Comparison of ENCODE assay signal across 20 mouse cellular contexts in genomic region chr6:13305873-13306272, GRCm38 (mm10).
DNase-seq lines count a peak whose midpoint lies in the region; ATAC-seq and TF ChIP-seq lines count a peak whose summit lies in the region.
"Had no signal": no experiment of that assay in that cellular context is flagged by ENCODE, and none has a peak within 500 bp of the region (broad histone marks: within the 10 kb centered on the region; RNA-seq: fewer than 3 reads in every experiment).

No protein-coding gene starts in this region.

- H3K9me3 ChIP-seq in forebrain, embryonic 15.5 days, result no peaks in the 10 kb centered on the region
- H3K9me3 ChIP-seq in forebrain, embryonic 13.5 days (replicated peaks), result no peaks in the 10 kb centered on the region
- H3K9me3 ChIP-seq in hindbrain, postnatal 0 days (ENCODE audit: low read length), result no peaks in the 10 kb centered on the region
- H3K9me3 ChIP-seq in hindbrain, embryonic 11.5 days (ENCODE audit: control insufficient read depth, low read length), result no peaks in the 10 kb centered on the region
- H3K9me3 ChIP-seq in midbrain, postnatal 0 days (ENCODE audit: low read length), result no peaks in the 10 kb centered on the region
- H3K9me3 ChIP-seq: neural tube, embryonic 13.5 days had no signal

- TF ChIP-seq CTCF in hindbrain, postnatal 0 days (IDR thresholded peaks at IDR 0.05; ENCODE audit: low read depth), result no peak
- TF ChIP-seq CTCF in midbrain, postnatal 0 days (IDR thresholded peaks at IDR 0.05), result no peak

- H3K4me3 ChIP-seq in forebrain, embryonic 15.5 days, result no peak overlapping the region
- H3K4me3 ChIP-seq in forebrain, embryonic 13.5 days, result no peak overlapping the region
- no peak overlapping the region for H3K4me3 ChIP-seq in hindbrain, postnatal 0 days (ENCODE audit: low read length)
- H3K4me3 ChIP-seq in hindbrain, embryonic 11.5 days (ENCODE audit: low read depth, low read length), result no peak overlapping the region
- H3K4me3 ChIP-seq in midbrain, postnatal 0 days (ENCODE audit: low read depth, low read length), result no peak overlapping the region
- H3K4me3 ChIP-seq: gastrocnemius, adult 2 months; myocyte; neural tube, embryonic 13.5 days had no signal

- 59% methylated on average over 5 of the region's 5 CpGs for WGBS in forebrain, embryonic 15.5 days
- WGBS in forebrain, embryonic 13.5 days, result 64% methylated on average over 5 of the region's 5 CpGs
- 43% methylated on average over 5 of the region's 5 CpGs for WGBS in hindbrain, postnatal 0 days
- 90% methylated on average over 5 of the region's 5 CpGs for WGBS in hindbrain, embryonic 11.5 days
- 44% methylated on average over 5 of the region's 5 CpGs for WGBS in midbrain, postnatal 0 days

- no peaks in the 10 kb centered on the region for H3K4me1 ChIP-seq in forebrain, embryonic 15.5 days
- H3K4me1 ChIP-seq in forebrain, embryonic 13.5 days, result no peaks in the 10 kb centered on the region
- no peaks in the 10 kb centered on the region for H3K4me1 ChIP-seq in hindbrain, postnatal 0 days (ENCODE audit: insufficient read depth, low read length)
- H3K4me1 ChIP-seq in hindbrain, embryonic 11.5 days (replicated peaks; ENCODE audit: control insufficient read depth, insufficient read depth, low read length), result no peaks in the 10 kb centered on the region
- no peaks in the 10 kb centered on the region for H3K4me1 ChIP-seq in midbrain, postnatal 0 days (ENCODE audit: insufficient read depth, low read length)
- H3K4me1 ChIP-seq: neural tube, embryonic 13.5 days had no signal

- H3K36me3 ChIP-seq in forebrain, embryonic 15.5 days, result no peaks in the 10 kb centered on the region
- no peaks in the 10 kb centered on the region for H3K36me3 ChIP-seq in forebrain, embryonic 13.5 days (ENCODE audit: poor library complexity, severe bottlenecking)
- H3K36me3 ChIP-seq in hindbrain, postnatal 0 days (ENCODE audit: insufficient read depth, low read length), result no peaks in the 10 kb centered on the region
- H3K36me3 ChIP-seq in hindbrain, embryonic 11.5 days (ENCODE audit: control insufficient read depth, insufficient read depth, low read length), result no peaks in the 10 kb centered on the region
- no peaks in the 10 kb centered on the region for H3K36me3 ChIP-seq in midbrain, postnatal 0 days (ENCODE audit: insufficient read depth, low read length)
- H3K36me3 ChIP-seq: neural tube, embryonic 13.5 days had no signal

- ATAC-seq in forebrain, embryonic 15.5 days (replicated peaks), result 0 out of 2 replicates have a peak, but pooled peaks have one; percentile 70
- no peak for ATAC-seq in forebrain, embryonic 13.5 days
- peak; percentile 56; the same call in 1 of the 2 replicates for ATAC-seq in hindbrain, postnatal 0 days
- ATAC-seq in hindbrain, embryonic 11.5 days (ENCODE audit: low FRiP score), result no peak
- ATAC-seq in midbrain, postnatal 0 days (ENCODE audit: low FRiP score), result no peak
- ATAC-seq: intestine, postnatal 0 days; Patski had no signal

- no peak overlapping the region for H3K9ac ChIP-seq in forebrain, embryonic 15.5 days (replicated peaks)
- H3K9ac ChIP-seq in forebrain, embryonic 13.5 days, result no peak overlapping the region
- no peak overlapping the region for H3K9ac ChIP-seq in hindbrain, postnatal 0 days (replicated peaks; ENCODE audit: low read length)
- no peak overlapping the region for H3K9ac ChIP-seq in hindbrain, embryonic 11.5 days (ENCODE audit: low read depth, low read length)
- H3K9ac ChIP-seq in midbrain, postnatal 0 days (replicated peaks; ENCODE audit: low read length, poor library complexity, severe bottlenecking), result no peak overlapping the region
- H3K9ac ChIP-seq: neural tube, embryonic 13.5 days had no signal

- H3K4me2 ChIP-seq in forebrain, embryonic 15.5 days (replicated peaks), result no peak overlapping the region
- H3K4me2 ChIP-seq in forebrain, embryonic 13.5 days, result no peak overlapping the region
- H3K4me2 ChIP-seq in hindbrain, postnatal 0 days (ENCODE audit: low read depth, low read length), result no peak overlapping the region
- no peak overlapping the region for H3K4me2 ChIP-seq in hindbrain, embryonic 11.5 days (replicated peaks; ENCODE audit: low read depth, low read length)
- no peak overlapping the region for H3K4me2 ChIP-seq in midbrain, postnatal 0 days (ENCODE audit: low read depth, low read length, poor library complexity, severe bottlenecking)
- H3K4me2 ChIP-seq: neural tube, embryonic 13.5 days had no signal

- H3K27me3 ChIP-seq in forebrain, embryonic 15.5 days, result no peaks in the 10 kb centered on the region
- H3K27me3 ChIP-seq in forebrain, embryonic 13.5 days, result no peaks in the 10 kb centered on the region
- no peaks in the 10 kb centered on the region for H3K27me3 ChIP-seq in hindbrain, postnatal 0 days (ENCODE audit: insufficient read depth, low read length)
- no peaks in the 10 kb centered on the region for H3K27me3 ChIP-seq in hindbrain, embryonic 11.5 days (ENCODE audit: control insufficient read depth, insufficient read depth, low read length)
- no peaks in the 10 kb centered on the region for H3K27me3 ChIP-seq in midbrain, postnatal 0 days (ENCODE audit: insufficient read depth, low read length)
- H3K27me3 ChIP-seq: neural tube, embryonic 13.5 days; Patski had no signal

- DNase-seq in hindbrain, postnatal 0 days (ENCODE audit: low spot score), result peak; percentile 45
- DNase-seq in hindbrain, embryonic 11.5 days (ENCODE audit: low spot score), result no peak
- DNase-seq in right cerebral cortex, adult 18-20 months, result peak; percentile 37
- DNase-seq in right cerebral cortex, postnatal 4 days, result no peak
- peak; percentile 46 for DNase-seq in midbrain, postnatal 0 days (ENCODE audit: low spot score)
- DNase-seq in c-Kit-positive CD71-positive TER-119-positive erythroid progenitor cells, embryonic 14.5 days (ENCODE audit: low spot score), result no peak
- DNase-seq: adrenal gland, postnatal 36 days; cerebellum, adult 8-10 months; gastrocnemius, adult 2 months; kidney, postnatal 36 days; thymus, adult 2 months; thymus, postnatal 4 days had no signal

- no peak overlapping the region for H3K27ac ChIP-seq in forebrain, embryonic 15.5 days (replicated peaks)
- no peak overlapping the region for H3K27ac ChIP-seq in forebrain, embryonic 13.5 days
- H3K27ac ChIP-seq in hindbrain, postnatal 0 days, result no peak overlapping the region
- no peak overlapping the region for H3K27ac ChIP-seq in hindbrain, embryonic 11.5 days (ENCODE audit: low read depth, low read length)
- H3K27ac ChIP-seq in midbrain, postnatal 0 days (ENCODE audit: low read depth, low read length), result no peak overlapping the region
- H3K27ac ChIP-seq: gastrocnemius, adult 2 months; macrophage; neural tube, embryonic 13.5 days; stomach, postnatal 0 days had no signal

Comparison
In these comparisons a context has a peak if more than half of its experiments do, and no peak if none do; other contexts are left out.
1. ATAC-seq: peak in forebrain, embryonic 15.5 days (single experiment) and hindbrain, postnatal 0 days (single experiment); none in forebrain, embryonic 13.5 days (single experiment), hindbrain, embryonic 11.5 days (single experiment) and midbrain, postnatal 0 days (single experiment).
2. DNase-seq: peak in hindbrain, postnatal 0 days (single experiment), right cerebral cortex, adult 18-20 months (single experiment) and midbrain, postnatal 0 days (single experiment); none in hindbrain, embryonic 11.5 days (single experiment), right cerebral cortex, postnatal 4 days (single experiment) and c-Kit-positive CD71-positive TER-119-positive erythroid progenitor cells, embryonic 14.5 days (single experiment).